Mouse (Mus musculus) inflammation-experienced regulatory T-cells, adult 6 months (primary cell): ENCODE results near the gene 4933405O20Rik. TPM values are rescaled to one million over a fixed set of nuclear protein-coding genes. Genes with fewer than 3 reads are reported as not detected.

Experiments used
- ATAC-seq: one replicate; pipeline ENCODE4 v1.8.0; 2017
- polyA plus RNA-seq, 3 experiments: library from polyadenylated mRNA; unstranded; fragments of 100-300 nt; shearing (Covaris generic); gene quantifications; one replicate each; pipeline ENCODE4 v1.2.1; 2017

The 4933405O20Rik gene
- polyA plus RNA-seq: not detected

DNA sequence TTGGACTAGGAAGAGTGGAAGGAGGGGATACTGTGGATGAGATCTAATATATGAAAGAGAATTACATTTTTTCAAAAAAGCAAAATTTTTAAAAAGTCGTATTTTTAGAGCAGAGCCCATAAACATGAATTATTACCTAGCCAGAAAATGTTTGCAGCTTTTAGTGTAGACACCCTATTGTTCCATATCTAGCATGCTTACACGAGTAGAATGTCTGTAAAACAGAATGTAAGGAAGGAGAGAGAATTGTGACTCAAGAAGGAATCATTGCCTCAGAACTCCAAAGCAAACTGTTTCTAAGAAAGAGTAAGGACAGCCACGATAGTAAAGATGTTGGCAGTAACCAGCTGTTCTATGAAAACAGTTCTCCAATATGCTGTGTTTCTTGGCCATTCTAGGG lies at the start of gene 4933405O20Rik:
TSS of gene 4933405O20Rik (plus strand) at position 301 of the 400 bp plus-strand sequence.
- ATAC-seq: no peak

DNA sequence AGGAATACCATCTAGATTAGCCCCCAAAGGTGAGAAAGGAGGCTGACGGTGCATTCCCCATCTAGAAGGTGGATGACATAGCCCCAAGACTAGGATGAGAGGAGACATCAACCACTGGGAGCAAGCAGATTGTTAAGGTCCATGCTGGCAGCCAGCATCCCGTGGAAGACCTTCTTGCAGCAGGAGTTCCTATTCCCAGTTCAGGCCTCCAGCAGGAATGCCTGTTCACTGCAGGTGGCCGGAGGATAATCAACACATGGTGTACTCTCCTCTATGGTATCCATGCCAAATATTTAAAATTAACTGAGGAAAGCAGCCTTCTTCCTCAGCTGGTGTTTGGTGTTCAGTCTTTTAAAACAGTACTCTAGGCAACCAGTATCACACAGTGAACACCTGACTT lies 49.4 kb upstream of the 4933405O20Rik start:
- no peak for ATAC-seq

DNA sequence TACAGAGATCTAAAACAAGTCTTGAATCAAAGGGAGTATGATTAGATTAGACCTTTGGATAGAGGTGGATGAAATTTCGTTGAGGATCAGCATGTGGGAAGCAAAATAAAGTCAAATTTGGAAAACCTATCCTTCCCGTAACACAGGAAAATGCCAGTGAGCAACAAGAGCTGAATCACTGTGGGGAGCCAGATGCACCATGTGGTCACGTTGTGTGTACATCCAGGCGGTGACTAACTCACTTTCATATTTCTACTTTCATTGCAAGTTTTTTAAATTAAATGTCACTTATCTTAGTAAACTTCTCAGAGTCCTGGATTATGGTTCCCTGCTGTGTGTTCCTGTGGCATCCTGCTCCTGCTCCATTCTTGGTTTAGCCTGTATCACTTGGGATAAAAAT lies 47.6 kb upstream of the 4933405O20Rik start:
- no peak for ATAC-seq

DNA sequence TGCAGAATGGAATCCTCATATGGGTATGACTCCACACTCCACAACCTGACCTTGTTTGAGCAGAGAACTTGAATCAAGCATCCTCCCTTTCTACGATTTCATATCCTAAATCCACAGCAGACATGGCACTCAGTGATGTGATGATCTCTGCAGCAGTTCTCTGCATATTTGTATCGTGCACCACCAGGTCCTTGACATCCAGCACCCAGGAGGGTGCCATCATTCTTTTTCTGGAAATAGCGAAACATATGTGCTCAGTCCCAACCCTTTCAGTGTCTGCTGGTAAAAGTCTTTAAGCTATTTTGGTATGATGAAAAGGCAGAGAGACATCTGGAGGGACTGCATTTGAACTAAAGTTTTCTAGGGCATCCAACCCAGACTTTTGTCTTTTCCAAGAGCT lies 36.3 kb upstream of the 4933405O20Rik start:
- no peak for ATAC-seq

DNA sequence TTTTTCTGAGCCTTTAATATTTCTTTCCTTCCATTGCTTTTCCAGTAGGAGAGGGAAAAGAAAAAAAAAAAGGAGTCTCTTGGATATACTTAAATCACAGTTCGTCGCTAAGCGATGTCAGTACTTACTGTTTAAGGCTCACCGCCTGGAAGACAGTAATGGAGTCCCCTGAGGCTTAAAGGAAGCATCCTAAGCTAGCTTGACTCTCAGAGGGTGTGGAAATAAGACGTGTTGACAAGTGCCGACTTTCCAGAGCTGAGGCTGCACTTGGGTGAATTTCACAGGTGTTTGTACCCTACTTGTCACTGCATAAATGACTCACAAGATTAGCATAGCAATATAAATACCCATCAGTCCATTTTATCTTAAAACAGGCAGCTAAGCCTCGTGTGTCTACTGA lies 25.1 kb upstream of the 4933405O20Rik start:
- no peak for ATAC-seq

DNA sequence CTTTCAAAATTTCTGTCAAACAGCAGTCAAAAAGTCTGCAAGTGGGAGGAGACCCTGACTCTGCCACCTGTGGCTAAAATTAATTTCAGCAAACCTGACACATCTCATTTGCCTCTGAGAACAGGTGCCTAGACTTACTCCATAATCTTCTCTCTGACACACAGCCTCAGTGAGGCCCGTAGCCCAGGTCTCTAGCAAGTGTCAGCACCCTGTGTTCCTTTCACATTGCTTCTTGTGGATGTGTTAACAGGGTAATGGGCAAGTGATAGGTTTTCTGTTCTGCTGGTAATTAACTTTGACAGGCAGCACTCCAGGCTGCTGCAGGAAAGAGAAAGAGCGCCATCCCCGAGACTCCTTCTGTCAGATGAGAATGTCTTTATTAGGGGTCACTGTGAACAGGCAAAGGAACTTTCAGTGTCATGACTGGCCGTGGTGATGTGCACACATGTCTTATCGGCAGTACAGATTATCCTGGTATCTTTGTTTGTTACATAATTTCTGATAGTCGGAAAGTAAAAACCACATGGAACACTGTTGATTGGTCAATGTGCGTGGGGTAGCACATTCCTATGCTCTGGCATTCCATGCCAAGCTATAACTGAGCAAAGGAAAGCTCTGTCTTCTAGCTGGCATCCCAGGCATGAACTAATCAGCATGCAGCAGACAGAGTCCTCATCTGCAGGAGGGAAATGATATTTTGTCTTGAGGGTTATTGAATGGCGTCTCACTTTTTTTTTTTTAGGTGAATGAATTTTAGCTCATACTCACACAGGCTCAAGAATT lies 10.2 kb upstream of the 4933405O20Rik start:
- ATAC-seq: no peak

DNA sequence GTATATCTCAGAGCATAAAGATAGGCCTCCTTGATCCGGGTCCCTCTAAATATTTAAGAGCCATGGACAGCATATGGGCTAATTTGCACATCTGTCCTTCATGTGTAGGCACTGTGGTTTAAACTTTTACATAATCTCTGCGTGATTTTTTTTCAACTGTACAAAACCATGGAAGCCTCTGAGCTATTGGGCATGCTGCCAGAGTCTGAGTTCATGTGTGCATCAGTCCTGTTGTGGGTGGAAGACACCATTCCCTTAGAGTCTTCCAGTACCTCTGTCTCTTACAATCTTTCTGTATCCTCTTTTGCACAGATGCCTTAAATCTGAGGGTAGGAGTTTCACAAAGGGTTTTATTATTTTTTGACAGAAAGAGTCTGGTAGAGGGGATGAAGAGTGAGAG lies 15.1 kb downstream of the 4933405O20Rik start:
- ATAC-seq: no peak

DNA sequence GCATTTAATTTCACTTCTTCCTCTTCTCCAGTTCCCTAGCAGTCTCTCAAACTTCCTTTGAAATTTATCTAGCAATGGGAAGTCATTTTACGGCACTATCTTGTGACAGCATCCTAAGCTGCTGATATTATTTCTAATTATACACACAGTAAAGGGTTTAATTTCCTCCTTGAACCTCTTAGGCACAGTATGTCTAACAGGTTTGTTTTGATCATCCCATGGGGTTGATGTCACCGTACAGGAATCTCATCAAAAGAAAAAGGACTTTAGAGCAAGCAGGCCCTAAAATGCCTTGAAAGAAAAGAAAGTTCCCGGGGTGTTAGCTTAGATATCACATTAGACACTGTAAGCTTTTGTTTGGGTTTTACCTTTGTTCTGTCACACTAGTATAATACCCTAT lies 30.2 kb downstream of the 4933405O20Rik start:
- no peak for ATAC-seq

DNA sequence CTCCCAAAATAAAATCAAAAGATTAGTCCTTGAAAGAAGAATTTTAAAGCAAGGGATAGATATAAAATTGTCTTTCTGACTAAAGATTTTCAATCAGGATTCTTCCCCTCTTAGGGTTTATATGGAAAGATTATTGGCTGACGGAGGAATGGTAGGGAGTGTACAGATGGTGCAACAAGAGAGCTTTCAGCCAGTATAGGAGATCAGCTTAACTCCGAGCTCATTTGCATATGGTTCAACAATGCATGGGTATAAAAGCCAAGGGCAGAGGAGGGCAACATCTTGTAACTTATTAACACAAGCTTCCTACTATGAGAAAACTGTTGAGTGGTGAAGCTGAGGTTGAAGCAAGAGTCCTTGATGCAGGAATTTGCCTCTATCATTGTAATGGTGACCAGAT lies 34.2 kb downstream of the 4933405O20Rik start:
- no peak for ATAC-seq
